Mouse (Mus musculus): ENCODE measurements around the gene Adamts15.

The Adamts15 gene

GRCm38 (mm10) chr9:30921261-30922103, 770 bp downstream of the Adamts15 start:
- DNase-seq (ENCODE audit: low read depth): no peak

DNA sequence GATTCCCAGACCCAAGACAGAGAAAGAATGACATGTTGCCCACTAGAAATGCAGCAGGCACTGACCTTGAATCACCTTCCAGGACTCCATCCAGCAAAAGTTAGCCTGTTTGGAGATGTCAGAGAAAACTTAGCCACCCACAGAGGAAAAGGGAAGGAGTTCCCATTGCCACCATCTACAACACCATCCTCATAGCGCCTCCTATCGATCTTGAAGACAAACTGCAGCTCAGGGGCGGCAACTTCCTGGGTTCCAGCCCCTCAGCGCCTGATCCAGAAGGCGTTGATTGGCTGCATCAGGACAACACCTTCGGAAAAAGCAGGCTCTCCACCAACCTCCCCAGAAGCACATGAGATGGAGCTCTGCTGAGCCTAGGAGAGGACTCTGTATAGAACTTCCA, 1.5 kb downstream of the Adamts15 start:
- no peak for DNase-seq (ENCODE audit: low read depth)

DNA sequence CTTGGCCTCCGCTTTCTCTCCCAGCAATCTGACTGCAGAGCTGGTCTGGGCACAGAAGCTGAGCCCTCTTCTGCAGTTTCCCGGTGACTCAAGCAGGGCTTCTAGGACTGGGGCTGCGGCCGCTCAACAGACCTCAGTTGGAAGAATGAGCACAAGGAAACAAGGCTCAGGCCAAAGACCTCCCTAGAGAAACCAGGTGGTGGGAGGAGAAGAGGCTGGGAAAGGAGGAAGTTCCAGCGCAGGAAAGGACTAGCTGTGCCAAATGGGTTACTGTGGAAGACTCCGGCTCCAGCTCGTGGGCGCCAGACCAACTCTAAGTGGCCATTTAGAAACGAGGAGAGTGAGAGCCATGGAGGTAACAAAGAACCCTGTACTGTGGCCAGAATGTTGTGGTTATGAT, 2.6 kb downstream of the Adamts15 start:
- no peak for DNase-seq (ENCODE audit: low read depth)

DNA sequence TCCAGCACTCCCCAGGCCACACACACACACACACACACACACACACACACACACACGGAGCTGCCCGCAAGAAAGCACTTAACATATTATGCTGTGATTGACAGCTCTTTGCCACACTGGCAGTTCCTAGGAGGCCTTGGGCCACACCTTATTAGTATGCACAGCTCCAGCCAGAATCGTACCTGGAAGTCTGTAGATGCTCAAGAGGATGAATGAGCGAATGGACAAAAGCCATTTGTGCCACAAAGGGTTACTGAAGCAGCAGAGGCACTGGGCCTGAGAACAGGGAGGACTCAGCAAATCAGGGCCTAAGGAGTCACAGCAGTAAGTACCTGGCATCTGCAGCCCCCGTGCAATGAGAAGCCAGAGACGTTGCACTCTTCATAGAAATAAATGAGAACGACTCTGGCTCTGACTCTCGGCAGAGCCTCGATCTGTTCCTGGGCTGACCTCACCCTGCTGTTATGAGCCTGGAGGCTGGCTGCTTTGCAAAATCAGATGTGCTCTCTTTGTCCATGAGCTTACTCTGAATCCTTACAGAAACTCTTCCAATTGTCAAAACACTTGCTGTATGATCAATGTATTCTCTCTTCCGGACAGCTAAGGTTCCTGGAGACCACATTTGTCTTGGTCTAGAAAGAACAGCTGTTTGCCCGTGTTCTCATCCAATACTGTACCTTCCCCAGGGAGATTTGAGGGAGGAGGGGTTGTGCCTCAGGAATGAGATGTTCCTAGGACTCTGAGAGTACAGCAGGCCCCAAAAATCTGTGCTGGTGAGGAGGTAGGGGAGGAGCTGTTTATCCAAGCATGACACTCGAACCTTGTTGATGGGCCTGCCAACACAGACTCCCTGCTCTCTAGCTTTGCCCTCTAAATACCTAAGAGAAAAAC, 3.5 kb downstream of the Adamts15 start:
- DNase-seq (ENCODE audit: low read depth): no peak

GRCm38 (mm10) chr9:30916266-30916968, 5.8 kb downstream of the Adamts15 start:
- no peak for DNase-seq (ENCODE audit: low read depth)

DNA sequence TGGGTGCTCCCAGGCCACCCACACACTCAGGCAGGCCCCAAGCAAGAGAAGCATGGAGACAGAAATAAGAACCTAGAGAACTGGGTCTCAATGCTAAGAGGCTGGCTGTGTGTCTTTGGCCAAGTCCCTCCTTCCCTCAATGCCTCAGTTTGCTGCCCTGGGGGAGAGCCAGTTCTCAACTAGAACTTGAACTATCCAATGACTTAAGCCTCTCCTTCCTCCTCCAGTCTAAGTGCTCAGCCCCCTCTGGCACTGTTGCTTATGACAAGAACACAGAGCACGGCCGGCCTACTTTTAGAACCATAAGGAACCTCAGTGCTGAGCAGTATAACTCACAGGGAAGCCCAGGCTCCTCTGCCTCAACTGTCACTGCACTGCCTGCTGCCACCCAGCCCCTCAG, 8.0 kb downstream of the Adamts15 start:
- no peak for DNase-seq (ENCODE audit: low read depth)

DNA sequence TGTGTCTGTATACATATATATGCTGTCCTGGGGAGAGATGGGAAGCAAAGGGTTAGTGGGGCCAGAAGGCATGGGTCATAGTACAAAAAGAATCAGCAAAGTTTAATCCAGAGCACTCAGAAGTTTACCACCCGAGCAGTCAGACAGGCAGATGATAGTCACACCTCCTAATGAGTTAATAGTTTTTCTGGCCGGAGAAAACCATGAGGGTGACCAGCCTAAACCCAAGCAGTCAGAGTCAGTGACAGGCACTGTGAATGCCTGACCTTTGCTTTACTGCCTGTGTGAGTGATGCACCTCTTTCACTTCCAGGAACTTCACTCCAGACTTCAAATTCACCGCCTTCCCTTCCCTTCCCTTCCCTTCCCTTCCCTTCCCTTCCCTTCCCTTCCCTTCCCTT, 8.8 kb downstream of the Adamts15 start:
- DNase-seq (ENCODE audit: low read depth): no peak

- no peak for DNase-seq (ENCODE audit: low read depth)
Observed at GRCm38 (mm10) chr9:30912161-30912560, 10.1 kb downstream of the Adamts15 start.

- no peak for DNase-seq (ENCODE audit: low read depth)
Observed at GRCm38 (mm10) chr9:30910491-30910890, 11.8 kb downstream of the Adamts15 start.

- DNase-seq (ENCODE audit: low read depth): no peak
Observed at GRCm38 (mm10) chr9:30908973-30909372, 13.3 kb downstream of the Adamts15 start.

DNA sequence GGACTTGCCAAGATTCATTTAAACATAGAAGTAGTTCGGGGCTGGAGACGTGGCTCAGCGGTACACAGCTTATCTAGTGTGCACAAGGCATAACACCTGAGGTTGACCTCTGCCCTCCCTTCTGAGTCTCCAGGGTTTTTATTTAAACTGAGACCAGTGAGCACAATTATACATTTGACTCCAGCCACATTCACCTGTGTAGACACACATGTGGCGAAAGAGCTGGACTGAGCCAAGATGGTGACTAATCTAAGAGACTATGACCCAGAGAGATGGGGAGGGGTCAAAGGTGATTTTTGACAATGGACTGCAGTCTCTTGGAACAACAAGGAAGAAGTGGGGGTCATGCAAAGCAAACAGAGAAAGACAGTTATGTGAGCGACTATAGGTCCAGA, 14.0 kb downstream of the Adamts15 start:
- DNase-seq (ENCODE audit: low read depth): no peak

DNA sequence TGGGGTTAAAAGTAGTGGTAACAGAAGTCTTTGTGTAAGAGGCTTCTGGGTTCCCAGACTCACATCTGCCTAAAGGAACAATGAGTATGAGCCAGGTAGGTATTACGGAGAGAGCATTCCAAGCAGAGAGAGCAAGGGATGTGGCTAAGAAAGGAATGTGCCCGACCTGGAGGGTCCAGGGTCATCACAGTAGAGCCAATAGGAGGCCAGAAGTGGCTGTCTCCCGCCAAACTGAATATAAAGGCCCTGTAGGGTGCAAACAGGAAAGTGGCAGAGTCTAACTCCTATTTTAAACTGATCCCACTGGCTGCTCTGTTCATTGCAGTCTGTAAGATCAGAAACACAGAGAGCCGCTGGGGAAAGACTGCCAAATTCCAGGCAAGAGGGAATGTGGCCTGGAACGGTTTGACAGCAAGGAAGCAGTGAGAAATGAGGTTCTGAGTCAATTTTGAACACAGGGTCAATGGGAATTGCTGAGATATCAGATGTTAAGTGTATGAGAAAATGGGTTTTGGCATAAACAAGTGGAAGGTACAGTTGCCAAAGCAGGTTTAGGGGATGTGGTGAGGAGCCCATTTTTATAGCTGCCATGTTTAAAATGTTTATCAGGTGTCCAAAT, 14.5 kb downstream of the Adamts15 start:
- DNase-seq (ENCODE audit: low read depth): no peak

DNA sequence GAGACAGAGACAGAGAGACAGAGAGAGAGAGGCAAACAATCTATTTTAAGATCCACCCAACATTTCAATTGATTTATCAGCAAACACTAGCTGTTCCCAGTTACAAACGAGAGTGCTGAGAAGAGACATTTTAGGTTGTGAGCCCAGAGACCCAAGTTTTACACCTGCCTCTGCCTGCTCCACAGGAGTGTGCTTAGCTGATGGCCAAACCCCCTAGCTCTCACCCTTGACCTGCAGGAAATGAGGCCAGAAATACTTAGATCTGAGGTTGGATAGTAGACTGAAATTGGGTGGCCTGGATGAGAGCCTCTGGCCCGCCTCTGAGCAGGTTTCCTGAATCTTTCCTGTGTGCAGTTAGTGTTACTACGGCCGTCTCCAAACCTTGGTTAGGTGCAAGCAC, 15.8 kb downstream of the Adamts15 start:
- DNase-seq (ENCODE audit: low read depth): no peak

DNA sequence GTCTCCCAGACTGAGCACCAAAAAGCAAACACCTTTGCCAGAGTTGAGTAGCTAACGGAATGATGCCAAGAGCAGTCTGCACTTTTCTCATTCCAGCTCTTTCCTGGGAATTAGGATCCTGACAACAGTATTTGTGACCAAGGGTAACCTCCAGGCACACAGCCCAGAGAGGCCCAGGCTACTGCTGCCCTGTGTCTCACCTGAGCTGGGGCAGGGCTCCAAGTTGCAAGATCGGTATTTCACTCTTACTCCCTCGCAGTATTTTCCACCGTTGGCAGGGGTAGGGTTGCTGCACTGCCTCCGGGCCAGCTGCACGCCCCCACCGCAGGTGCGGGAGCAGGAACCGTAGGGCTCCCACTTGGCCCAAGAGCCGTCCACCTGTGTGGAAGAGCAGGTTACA, 16.4 kb downstream of the Adamts15 start:
- DNase-seq (ENCODE audit: low read depth): no peak

DNA sequence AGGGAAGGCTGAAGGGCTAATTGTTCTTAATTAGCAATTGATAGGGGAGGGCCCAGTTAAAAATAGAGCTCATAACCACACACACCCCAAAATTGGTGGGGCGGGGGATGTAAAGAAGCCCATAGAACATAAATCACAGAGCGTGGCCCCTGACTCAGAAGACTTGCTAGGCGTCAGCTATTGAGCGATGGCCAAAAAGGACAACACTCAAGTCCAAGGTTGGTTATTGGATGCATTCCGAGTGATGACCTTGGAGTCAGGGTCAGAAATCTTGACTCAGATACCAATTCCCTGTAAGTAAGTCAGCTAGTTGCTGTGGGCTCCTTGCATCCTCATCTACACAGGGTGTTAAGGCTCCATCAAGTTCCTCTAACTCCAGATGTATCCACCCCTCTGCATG, 19.0 kb downstream of the Adamts15 start:
- DNase-seq (ENCODE audit: low read depth): no peak

GRCm38 (mm10) chr9:30902641-30903040, 19.6 kb downstream of the Adamts15 start:
- DNase-seq (ENCODE audit: low read depth): no peak

- no peak for DNase-seq (ENCODE audit: low read depth)
Observed at GRCm38 (mm10) chr9:30902152-30902551, 20.1 kb downstream of the Adamts15 start.

- no peak for DNase-seq (ENCODE audit: low read depth)
Observed at GRCm38 (mm10) chr9:30897169-30897568, 25.1 kb downstream of the Adamts15 start.

DNA sequence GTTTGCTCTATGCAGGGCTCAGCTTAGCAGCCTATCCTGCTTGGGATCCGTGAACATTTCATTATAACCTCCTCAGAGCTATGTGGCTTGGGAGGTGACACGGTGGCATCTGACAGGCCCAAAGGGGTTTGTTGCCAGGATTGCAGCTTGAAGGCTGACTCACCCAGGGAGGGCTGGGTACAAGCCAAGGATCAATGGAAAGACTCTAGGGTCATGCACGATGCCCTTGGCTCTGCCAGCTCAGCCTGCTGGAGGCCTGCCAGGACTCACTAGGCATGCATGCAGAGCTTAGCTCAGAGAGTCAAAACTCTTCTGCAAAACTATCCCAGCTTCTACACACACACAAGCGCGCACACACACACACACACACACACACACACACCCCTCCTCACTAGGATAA, 25.5 kb downstream of the Adamts15 start:
- no peak for DNase-seq (ENCODE audit: low read depth)

DNA sequence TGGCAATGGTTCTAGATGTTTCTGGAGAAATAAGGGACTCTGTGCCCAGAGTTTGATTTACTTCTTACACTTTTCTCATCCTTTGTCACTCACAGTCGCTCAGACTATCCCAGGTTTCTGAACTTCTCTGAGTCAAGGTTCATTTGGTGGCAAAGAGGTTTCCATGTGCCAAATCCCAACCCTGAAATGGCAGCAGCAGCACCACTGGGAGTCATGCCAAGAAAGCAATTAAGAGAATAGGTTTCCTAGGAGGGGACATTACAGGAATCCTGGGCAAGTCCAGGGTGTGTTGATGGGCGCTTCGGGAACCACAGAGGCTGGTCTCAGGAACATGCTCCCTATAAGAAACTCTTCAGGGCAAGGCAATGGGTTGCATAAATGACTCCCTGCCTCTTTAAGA, 26.6 kb downstream of the Adamts15 start:
- no peak for DNase-seq (ENCODE audit: low read depth)

- no peak for DNase-seq (ENCODE audit: low read depth)
Observed at GRCm38 (mm10) chr9:30886276-30886675, 36.0 kb downstream of the Adamts15 start.

DNA sequence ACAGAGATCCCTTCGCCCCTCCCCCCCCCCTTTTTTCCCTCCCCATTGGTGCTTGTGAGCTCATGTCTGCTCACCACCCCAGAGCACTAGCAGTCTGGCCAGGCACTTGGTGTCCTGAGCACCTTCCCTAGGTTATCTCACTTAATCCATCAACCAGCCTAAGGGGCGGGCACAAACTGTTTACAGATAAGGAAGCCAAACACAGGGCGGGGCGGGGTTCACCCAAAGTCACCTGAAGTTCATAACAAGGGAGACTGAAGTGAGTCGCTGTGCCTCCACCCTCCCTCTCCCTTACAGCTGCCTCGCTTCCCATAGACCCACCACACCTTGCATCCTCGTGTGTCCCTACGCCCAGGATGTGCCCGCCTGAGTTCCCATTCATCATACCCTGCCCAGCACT, 41.7 kb downstream of the Adamts15 start:
- no peak for DNase-seq (ENCODE audit: low read depth)
